Mouse (Mus musculus): ENCODE results near the gene Ptpn7. TPM values are rescaled to one million over a fixed set of nuclear protein-coding genes. Genes with fewer than 3 reads are reported as not detected.

The Ptpn7 gene
- total RNA-seq, 4 experiments from 2014 or later: 1.4 to 1.5 (median 1.4) TPM

DNA sequence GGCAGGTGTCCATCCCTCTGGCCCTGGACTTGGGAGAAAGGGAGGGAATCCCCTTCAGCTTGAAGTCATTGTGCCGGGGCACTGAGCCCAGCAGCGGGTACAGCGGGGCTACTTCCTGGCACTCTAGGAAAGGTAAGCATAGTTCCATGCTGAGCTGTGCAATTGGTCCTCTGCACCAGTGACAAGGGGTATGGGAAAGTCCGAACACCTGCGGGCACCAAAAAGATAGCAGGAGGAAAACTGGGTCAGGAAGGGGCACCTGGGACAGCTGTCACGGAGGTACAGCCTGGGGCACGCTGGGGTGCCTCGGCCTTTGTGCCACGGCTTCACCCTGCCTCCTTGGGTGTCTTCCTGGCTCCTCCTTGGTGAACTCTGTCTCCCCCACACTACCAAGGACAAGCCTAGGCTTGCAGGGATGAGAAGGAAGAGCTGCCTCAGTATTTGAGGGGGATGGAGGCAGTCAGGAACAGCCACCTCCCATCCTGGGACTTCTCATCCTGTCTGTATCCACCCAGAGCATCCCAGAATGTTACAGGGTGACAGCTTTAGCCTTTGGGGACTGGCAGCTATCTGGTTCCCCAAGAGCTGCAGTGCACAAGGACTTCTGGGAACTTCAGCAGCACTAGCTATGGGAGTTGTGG, 2.8 kb upstream of the Ptpn7 start:
- no peak for DNase-seq

- no peak for DNase-seq
Measured at GRCm38 (mm10) chr1:135130376-135131018, 2.0 kb upstream of the Ptpn7 start.

- DNase-seq: no peak
Measured at GRCm38 (mm10) chr1:135131034-135131433, 1.5 kb upstream of the Ptpn7 start.

- no peak for DNase-seq
Measured at GRCm38 (mm10) chr1:135131560-135131959, 940 bp upstream of the Ptpn7 start.

GRCm38 (mm10) chr1:135132893-135133369, 431 bp downstream of the Ptpn7 start:
- no peak for DNase-seq

GRCm38 (mm10) chr1:135133678-135134435, 1.4 kb downstream of the Ptpn7 start:
- DNase-seq: no peak

DNA sequence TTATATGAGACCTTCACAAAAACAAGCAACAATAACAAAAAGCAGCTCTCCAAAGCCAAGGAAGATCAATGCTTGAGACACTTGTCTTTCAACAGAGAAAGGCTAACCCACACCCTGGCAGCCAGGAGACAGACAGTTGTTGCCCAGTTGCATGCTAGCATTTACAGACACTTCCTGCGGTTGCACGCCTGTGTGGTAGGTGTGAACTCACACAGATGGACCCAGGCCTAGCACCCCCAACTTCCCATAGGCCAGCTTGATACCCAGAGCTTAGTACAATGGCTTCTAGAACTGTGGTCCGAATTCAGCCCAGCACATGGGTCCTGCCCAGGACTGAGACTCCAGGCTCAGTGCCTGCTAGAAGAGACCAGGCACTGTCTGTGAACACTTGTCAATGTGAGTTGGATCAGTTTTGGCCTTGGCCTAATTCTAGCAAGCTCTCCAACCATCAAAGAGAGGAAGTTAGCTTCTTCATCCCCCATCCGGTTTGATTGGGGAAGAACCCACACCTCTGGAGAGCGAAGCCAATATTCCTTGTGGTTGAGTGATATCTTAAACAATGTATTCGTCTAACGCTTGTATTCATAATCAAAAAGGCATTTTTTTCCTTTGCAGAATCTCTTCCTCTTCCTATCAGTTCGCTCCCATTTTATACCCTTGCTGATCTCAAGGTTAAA, 2.7 kb downstream of the Ptpn7 start:
- no peak for DNase-seq

- DNase-seq: no peak
Measured at GRCm38 (mm10) chr1:135136500-135136899, 4.0 kb downstream of the Ptpn7 start.

- DNase-seq: no peak
Measured at GRCm38 (mm10) chr1:135139906-135140305, 7.4 kb downstream of the Ptpn7 start.

DNA sequence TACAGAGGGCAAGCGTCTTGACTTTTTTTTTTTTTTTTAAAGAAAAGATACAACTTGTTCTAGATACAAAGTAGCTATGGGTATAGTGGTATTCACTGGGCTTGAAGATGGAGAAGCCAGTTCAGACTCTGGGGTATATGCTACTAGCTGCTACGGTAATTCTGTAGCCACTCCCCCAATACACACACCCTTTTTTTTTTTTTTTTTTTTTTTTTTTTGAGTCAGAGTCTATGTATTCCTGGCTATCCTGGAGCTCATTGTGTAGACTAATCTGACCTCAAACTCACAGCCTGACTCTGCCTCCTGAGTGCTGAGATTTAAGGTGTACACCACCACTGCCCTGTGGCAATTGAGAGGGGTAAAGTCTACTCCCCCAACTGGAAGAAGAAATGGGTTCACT, 10.0 kb downstream of the Ptpn7 start:
- no peak for DNase-seq

DNA sequence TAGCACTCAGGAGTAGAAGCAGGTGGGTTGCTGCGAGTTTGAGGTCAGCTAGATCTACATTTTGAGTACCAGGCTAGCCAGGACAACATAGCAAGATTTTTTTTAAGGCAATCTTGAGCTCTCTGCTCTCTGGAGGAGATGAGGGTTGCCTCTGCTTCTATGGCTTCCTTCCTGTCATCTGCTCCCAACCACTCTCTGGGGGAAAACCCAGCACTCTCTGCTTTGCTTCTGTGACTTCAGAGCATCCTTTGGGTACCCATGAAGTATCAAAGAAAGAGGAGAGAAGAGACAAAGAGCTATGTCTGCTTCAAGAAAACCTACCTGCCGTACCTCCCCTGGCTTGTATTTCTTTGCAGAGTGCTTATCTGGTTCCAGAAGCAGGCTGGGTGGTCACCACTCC, 11.4 kb downstream of the Ptpn7 start:
- DNase-seq: no peak

- peak; percentile 74 for DNase-seq
Measured at GRCm38 (mm10) chr1:135146077-135146945, 13.8 kb downstream of the Ptpn7 start, which contains the start of gene Arl8a. TSS of gene Arl8a (plus strand) at chr1:135146824.

DNA sequence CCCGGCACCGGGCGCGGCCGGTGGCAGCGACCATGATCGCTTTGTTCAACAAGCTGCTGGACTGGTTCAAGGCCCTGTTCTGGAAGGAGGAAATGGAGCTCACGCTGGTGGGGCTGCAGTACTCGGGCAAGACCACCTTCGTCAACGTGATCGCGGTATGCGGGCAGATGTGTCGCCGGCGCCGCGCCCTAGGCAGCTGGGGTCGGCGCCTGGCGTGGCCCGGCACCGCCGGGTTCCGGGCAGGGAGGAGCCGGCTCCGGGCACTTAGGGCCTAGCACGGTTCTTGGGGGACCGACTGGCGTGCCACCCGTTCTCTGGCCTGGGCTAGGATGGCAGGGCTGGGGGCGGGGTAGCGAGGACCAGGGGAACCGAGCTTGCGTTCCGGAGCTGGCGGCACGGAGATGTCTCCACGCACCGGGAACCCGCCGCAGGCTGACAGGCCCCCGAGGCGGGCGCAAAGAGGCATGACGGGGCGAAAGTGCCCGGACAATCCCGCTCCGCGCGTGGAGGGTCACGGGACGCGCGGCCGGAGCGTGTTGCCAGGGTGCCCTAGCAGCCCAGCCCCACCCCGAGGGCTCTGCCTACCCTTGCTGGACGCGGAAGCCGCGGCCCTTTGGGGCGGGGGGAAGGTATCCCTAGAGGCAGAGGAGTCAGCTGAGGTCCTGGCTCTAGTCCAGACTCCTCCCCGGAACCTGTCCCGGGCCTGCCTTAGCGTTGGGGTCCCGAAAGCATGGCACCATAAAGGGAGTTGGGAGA, 14.6 kb downstream of the Ptpn7 start:
- DNase-seq: peak; percentile 89

DNA sequence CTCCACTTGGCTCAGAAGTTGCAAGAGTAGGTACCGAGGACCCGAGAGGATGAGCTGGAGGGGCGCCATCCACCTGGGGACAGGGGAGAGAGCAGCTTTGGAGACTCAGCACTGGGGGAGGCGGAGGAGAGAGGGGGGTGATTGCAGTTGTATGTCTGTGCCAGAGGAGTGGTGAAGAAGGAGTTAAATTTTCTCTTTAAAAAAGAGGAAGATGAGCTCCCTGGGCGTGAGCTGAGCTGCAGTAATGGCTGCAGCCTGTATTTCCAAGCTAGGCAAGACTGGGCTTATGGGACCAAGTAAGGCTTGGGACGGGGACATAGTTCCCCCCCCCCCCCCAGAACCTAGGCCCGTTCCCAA, 15.2 kb downstream of the Ptpn7 start:
- DNase-seq: no peak

- DNase-seq: no peak
Measured at GRCm38 (mm10) chr1:135148476-135148875, 16.0 kb downstream of the Ptpn7 start.

DNA sequence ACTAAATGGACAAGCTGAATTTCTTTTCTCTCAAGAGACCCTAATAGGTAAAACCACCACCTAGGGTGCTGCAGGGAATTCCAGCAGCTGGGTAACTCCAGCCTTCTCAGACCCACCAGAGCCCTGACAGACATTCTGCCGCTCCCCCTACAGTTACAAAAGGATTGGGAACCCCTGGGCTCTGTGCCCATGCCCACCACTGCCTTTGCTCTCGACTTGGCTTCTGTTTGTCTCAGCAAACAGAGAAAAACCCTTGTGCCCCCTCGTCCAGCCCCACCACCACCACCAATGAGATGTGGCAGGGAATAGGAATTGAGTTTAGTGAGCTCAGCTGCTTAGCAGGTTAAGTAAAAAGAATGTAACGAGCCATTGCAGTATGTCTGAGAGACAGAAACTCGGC, 16.5 kb downstream of the Ptpn7 start:
- no peak for DNase-seq

DNA sequence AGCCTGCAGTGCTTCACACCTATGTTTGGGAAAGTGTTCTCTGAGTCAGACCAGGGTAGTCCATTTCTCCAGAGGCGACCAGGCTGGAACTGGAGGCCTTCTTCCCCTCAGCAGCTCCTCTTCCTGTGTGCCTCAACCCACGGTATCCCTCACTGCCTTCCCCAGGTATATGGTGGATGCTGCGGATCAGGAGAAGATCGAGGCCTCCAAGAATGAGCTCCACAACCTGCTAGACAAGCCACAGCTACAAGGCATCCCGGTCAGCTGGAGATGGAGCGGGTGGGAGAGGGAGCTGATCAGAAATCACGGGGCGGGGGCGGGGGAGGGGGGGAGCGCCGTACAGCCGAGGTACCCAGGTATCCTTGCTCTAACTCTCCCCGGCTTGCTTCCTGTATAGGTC, 21.5 kb downstream of the Ptpn7 start:
- DNase-seq: no peak

GRCm38 (mm10) chr1:135154411-135154959, 22.0 kb downstream of the Ptpn7 start:
- peak; percentile 63 for DNase-seq

DNA sequence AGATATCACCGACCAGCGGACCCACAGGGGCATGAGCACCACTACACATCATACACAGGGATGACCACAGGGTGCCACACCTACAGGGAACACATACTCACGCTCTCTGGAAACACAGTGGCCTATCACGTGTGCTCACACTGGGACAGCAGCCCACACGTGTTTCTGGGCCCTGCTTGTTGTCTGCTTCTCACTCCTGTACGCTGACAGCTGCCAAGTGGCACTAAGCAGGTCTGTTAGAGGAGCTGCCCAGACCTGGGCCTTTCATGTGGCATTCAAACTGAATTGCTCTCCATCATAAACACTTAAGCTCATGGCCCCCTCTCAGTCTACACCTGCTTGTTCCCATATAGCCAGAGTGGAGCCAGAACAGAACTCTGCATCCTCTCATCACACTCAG, 23.8 kb downstream of the Ptpn7 start:
- DNase-seq: no peak

GRCm38 (mm10) chr1:135158633-135159032, 26.1 kb downstream of the Ptpn7 start:
- no peak for DNase-seq

DNA sequence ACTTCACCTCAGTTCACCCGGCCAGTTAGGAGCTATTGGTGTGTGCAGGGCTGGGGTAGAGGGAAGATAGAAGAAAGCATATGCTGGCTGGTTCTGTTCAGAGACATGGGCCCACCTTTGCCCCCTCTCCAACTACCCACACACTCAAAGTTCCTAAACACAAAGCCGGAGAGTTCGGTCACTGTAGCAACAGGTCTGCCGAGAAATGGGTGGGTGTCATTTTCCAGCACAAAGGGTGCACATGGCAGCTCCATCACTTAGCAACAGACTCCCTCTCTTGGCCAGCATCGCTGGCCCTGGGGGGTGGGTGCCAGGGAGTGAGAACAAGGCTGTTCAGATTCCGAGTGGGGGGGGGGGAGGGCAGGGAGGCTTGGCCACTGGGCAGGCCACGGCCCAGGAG, 26.6 kb downstream of the Ptpn7 start:
- no peak for DNase-seq
